Mouse (Mus musculus) cerebellum, adult 2 months (tissue): ENCODE measurements around the gene Dhrs7b.

Experiments used
- CTCF ChIP-seq: fragments of 200-500 bp; IDR thresholded peaks from 2 replicates; pipeline ENCODE4 v1.5.1; 2011; ENCODE audit warnings: low read depth, mild to moderate bottlenecking, control low read depth, low read length, moderate library complexity, borderline replicate concordance; ENCODE audit not compliant: insufficient read depth
- POLR2A ChIP-seq: fragments of 200-500 bp; IDR thresholded peaks from 2 replicates; pipeline ENCODE4 v1.6.1; 2011; ENCODE audit warnings: low read length, control low read depth, borderline replicate concordance; ENCODE audit not compliant: insufficient read depth

- no peak for TF ChIP-seq POLR2A
- no peak for TF ChIP-seq CTCF
Measured at GRCm38 (mm10) chr11:60816398-60816797, 14.0 kb upstream of the Dhrs7b start.
